Mouse (Mus musculus) C2C12 (cell line): ENCODE results near the gene Mettl21a.
A peak's percentile ranks its signal among the peaks of the same experiment; 100 is the strongest.

Source experiments
- CEBPB ChIP-seq: IDR thresholded peaks from one replicate; pipeline ENCODE4 v1.6.1; 2011; ENCODE audit warnings: low read depth, mild to moderate bottlenecking, control low read depth, moderate library complexity
- CTCF ChIP-seq: IDR thresholded peaks from one replicate; pipeline ENCODE4 v1.5.1; 2011; ENCODE audit not compliant: control insufficient read depth, insufficient read depth, insufficient read length
- FOSL1 ChIP-seq: IDR thresholded peaks from one replicate; pipeline ENCODE4 v1.8.0; 2011; ENCODE audit warnings: mild to moderate bottlenecking, low read length; ENCODE audit not compliant: poor library complexity, insufficient read depth, severe bottlenecking
- MAX ChIP-seq: IDR thresholded peaks from one replicate; pipeline ENCODE4 v1.6.1; 2011; ENCODE audit warnings: mild to moderate bottlenecking, control low read depth
- MYOD1 ChIP-seq: IDR thresholded peaks from one replicate; pipeline ENCODE4 v1.6.1; 2011; ENCODE audit warnings: low read depth; ENCODE audit not compliant: control insufficient read depth, insufficient read length
- MYOG ChIP-seq: IDR thresholded peaks from one replicate; pipeline ENCODE4 v1.6.1; 2011; ENCODE audit not compliant: control insufficient read depth, insufficient read length; ENCODE audit errors: extremely low read depth
- USF1 ChIP-seq: IDR thresholded peaks from one replicate; pipeline ENCODE4 v1.6.1; 2011; ENCODE audit warnings: low read depth, mild to moderate bottlenecking, control low read depth, moderate library complexity

DNA sequence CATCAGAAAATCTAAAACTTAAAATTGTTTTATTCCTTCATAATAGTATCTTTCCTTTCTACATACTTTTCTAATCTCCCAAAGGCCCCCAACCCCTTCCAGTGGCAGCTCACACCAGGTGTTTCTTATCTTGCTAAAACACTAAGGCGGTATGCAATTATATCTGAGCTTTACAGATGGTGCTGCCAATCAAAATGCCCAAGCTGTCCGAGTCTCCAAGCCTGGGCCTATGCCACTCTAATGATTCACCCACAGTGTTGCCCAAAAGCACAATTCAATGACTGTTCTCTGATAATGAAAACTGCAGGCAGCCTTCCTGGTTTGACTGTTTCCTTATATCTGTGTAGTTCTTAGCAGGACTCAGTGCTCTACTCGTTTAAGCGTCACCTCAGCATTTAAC lies 7.9 kb downstream of the Mettl21a start:
- TF ChIP-seq CTCF, result no peak
- TF ChIP-seq USF1, result no peak
- TF ChIP-seq MAX, result no peak
- no peak for TF ChIP-seq CEBPB
- TF ChIP-seq FOSL1, result no peak
- TF ChIP-seq MYOD1, result peak; percentile 99
- TF ChIP-seq MYOG, result no peak
